14 mouse cellular contexts compared by ENCODE assay signal in genomic region chr2:68346606-68347237, GRCm38 (mm10).
A peak's percentile ranks its signal among the peaks of the same experiment; 100 is the strongest.
DNase-seq lines count a peak whose midpoint lies in the region; ATAC-seq and TF ChIP-seq lines count a peak whose summit lies in the region.
"Had no signal": no experiment of that assay in that cellular context is flagged by ENCODE, and none has a peak within 500 bp of the region (broad histone marks: within the 10 kb centered on the region; RNA-seq: fewer than 3 reads in every experiment).

No protein-coding gene starts in this region.

- H3K4me1 ChIP-seq in stomach, embryonic 16.5 days (ENCODE audit: control insufficient read depth, insufficient read depth, low read length): 0 out of 2 replicates have a peak, but pooled peaks cover 3% of the 10 kb centered on the region
- no peaks in the 10 kb centered on the region for H3K4me1 ChIP-seq in stomach, postnatal 0 days (replicated peaks; ENCODE audit: control insufficient read depth, insufficient read depth)
- H3K4me1 ChIP-seq: heart, embryonic 12.5 days; limb, embryonic 12.5 days had no signal

- no peak for TF ChIP-seq CTCF in stomach, postnatal 0 days (IDR thresholded peaks at IDR 0.05; ENCODE audit: low read depth)

- H3K4me3 ChIP-seq in stomach, embryonic 16.5 days (replicated peaks; ENCODE audit: low read length): no peak overlapping the region
- no peak overlapping the region for H3K4me3 ChIP-seq in stomach, postnatal 0 days (ENCODE audit: low read depth, low read length)
- H3K4me3 ChIP-seq: heart, embryonic 12.5 days; limb, embryonic 12.5 days; neural tube, embryonic 12.5 days had no signal

- no peaks in the 10 kb centered on the region for H3K27me3 ChIP-seq in stomach, embryonic 16.5 days (ENCODE audit: control insufficient read depth, insufficient read depth, low read length)
- no peaks in the 10 kb centered on the region for H3K27me3 ChIP-seq in stomach, postnatal 0 days (ENCODE audit: control insufficient read depth, insufficient read depth, low read length)
- H3K27me3 ChIP-seq: heart, embryonic 12.5 days; limb, embryonic 12.5 days; neural tube, embryonic 12.5 days had no signal

- H3K27ac ChIP-seq in stomach, embryonic 16.5 days (ENCODE audit: low read length): no peak overlapping the region
- no peak overlapping the region for H3K27ac ChIP-seq in stomach, postnatal 0 days (replicated peaks)
- H3K27ac ChIP-seq: limb, embryonic 12.5 days; neural tube, embryonic 12.5 days had no signal

- no peak overlapping the region for H3K4me2 ChIP-seq in stomach, embryonic 16.5 days (ENCODE audit: low read depth, low read length)
- H3K4me2 ChIP-seq in stomach, postnatal 0 days (replicated peaks; ENCODE audit: low read depth): no peak overlapping the region
- H3K4me2 ChIP-seq: heart, embryonic 12.5 days; limb, embryonic 12.5 days; neural tube, embryonic 12.5 days had no signal

- H3K9me3 ChIP-seq in stomach, embryonic 16.5 days (replicated peaks; ENCODE audit: control insufficient read depth, low read length): no peaks in the 10 kb centered on the region
- no peaks in the 10 kb centered on the region for H3K9me3 ChIP-seq in stomach, postnatal 0 days (ENCODE audit: control insufficient read depth, low read length)
- H3K9me3 ChIP-seq: heart, embryonic 12.5 days; limb, embryonic 12.5 days; neural tube, embryonic 12.5 days had no signal

- no peak for TF ChIP-seq EP300 in stomach, postnatal 0 days (optimal IDR thresholded peaks at IDR 0.05)

- ATAC-seq in frontal cortex, adult (ENCODE audit: low TSS enrichment): peak; percentile 36; the same call in 1 of the 2 replicates
- peak; percentile 45; the same call in 1 of the 2 replicates for ATAC-seq in stomach, embryonic 16.5 days (ENCODE audit: insufficient read depth, low FRiP score)
- no peak for ATAC-seq in stomach, postnatal 0 days (ENCODE audit: low FRiP score, low TSS enrichment)
- ATAC-seq in erythroid progenitor cell, adult 5-6 weeks (replicated peaks; ENCODE audit: low FRiP score, poor library complexity, severe bottlenecking): no peak
- ATAC-seq: lung, postnatal 0 days had no signal

- WGBS in stomach, embryonic 16.5 days: 48% methylated on average over 8 of the region's 8 CpGs
- WGBS in stomach, postnatal 0 days: 54% methylated on average over 8 of the region's 8 CpGs

- H3K36me3 ChIP-seq in stomach, embryonic 16.5 days (ENCODE audit: control insufficient read depth, insufficient read depth, low read length): no peaks in the 10 kb centered on the region
- peaks cover 3% of the 10 kb centered on the region; the same call in 1 of the 2 replicates for H3K36me3 ChIP-seq in stomach, postnatal 0 days (ENCODE audit: control insufficient read depth, insufficient read depth, low read length)
- H3K36me3 ChIP-seq: neural tube, embryonic 12.5 days had no signal

- no peak for DNase-seq in frontal cortex, postnatal 25 days (ENCODE audit: low spot score in 2 of 2)
- DNase-seq in stomach, postnatal 0 days (ENCODE audit: low spot score): no peak
- DNase-seq in layer of hippocampus, postnatal 14 days (ENCODE audit: low spot score in 2 of 2): peak; percentile 27 to 46
- DNase-seq in ovary, adult 18-20 months (ENCODE audit: low spot score): no peak
- no peak for DNase-seq in testis, postnatal 10 days (ENCODE audit: low spot score)
- DNase-seq: B cell, adult 2 months; kidney, postnatal 14 days had no signal

- H3K9ac ChIP-seq in stomach, embryonic 16.5 days (ENCODE audit: low read length): no peak overlapping the region
- H3K9ac ChIP-seq in stomach, postnatal 0 days (ENCODE audit: low read length): no peak overlapping the region; the same call in 1 of the 2 replicates
- H3K9ac ChIP-seq: heart, embryonic 12.5 days; limb, embryonic 12.5 days; neural tube, embryonic 12.5 days had no signal

Comparison
In these comparisons a context has a peak if more than half of its experiments do, and no peak if none do; other contexts are left out.
1. ATAC-seq: peak in frontal cortex, adult (single experiment) and stomach, embryonic 16.5 days (single experiment); none in stomach, postnatal 0 days (single experiment) and erythroid progenitor cell, adult 5-6 weeks (single experiment).
2. DNase-seq: peak in layer of hippocampus, postnatal 14 days (2 of 2); none in frontal cortex, postnatal 25 days (0 of 2), stomach, postnatal 0 days (single experiment), ovary, adult 18-20 months (single experiment) and testis, postnatal 10 days (single experiment).